ENCODE assay signal across 19 mouse cellular contexts in the genomic region with DNA sequence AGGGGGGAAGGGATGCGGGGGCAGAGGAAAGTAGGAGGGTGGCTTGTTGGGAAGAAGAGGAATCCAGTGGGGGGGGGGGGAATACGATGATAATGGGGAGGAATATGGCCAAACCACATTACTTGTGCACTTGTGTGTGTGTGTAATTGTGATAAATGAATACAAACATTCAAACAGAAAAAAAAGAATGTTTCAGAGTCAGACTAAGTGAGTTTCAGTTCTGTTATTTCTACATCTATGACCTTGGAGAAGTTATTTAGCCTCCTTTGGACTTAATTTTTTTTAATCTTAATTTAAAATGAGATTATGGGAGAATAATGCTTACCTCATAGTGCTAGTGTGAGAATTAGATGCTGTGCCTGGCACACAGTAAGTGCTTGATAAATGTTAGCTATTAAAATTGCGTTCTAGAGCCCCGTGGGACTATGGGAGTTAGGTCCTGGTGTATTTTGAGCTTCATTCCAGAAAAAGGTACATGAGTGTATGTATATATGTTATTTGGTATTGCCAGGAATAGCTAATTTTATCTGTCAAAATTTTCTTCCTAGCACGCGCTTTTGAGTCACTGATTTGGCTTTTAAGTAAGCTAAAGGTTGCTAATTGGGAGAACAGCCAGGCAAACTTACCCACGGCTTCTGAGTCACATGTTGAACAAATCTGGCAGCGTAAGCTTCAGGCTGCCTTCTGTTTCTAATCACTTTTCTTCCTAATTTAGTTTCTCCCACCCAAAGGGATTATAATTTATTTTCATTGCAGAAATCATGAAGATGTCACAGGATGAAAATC. TPM values are rescaled to one million over a fixed set of nuclear protein-coding genes. Genes with fewer than 3 reads are reported as not detected.
DNase-seq lines count a peak whose midpoint lies in the region; TF ChIP-seq lines count a peak whose summit lies in the region.
"Had no signal": no experiment of that assay in that cellular context is flagged by ENCODE, and none has a peak within 500 bp of the region (broad histone marks: within the 10 kb centered on the region; RNA-seq: fewer than 3 reads in every experiment).

No protein-coding gene starts in this region.

- H3ac ChIP-seq in C2C12 (ENCODE audit: control insufficient read depth, insufficient read length, low read depth): no peak overlapping the region

- no peaks in the 10 kb centered on the region for H3K36me3 ChIP-seq in C2C12 (ENCODE audit: control insufficient read depth, insufficient read depth)
- H3K36me3 ChIP-seq: heart, embryonic 12.5 days; hindbrain, embryonic 10.5 days; intestine, embryonic 15.5 days; limb, embryonic 12.5 days; midbrain, embryonic 13.5 days had no signal

- no peak for TF ChIP-seq CTCF in C2C12 (IDR thresholded peaks at IDR 0.05; ENCODE audit: control insufficient read depth, insufficient read depth, insufficient read length)
- no peak for TF ChIP-seq CTCF in brain, embryonic 14.5 days (IDR thresholded peaks at IDR 0.05; ENCODE audit: borderline replicate concordance, extremely low read depth, insufficient read depth, insufficient read length)

- intact Hi-C loops in left cerebral cortex, postnatal 14 days (cut with DNase I): no loop called here

- H3K4me3 ChIP-seq in C2C12 (ENCODE audit: insufficient read depth, poor library complexity, severe bottlenecking): no peak overlapping the region
- H3K4me3 ChIP-seq: heart, embryonic 12.5 days; hindbrain, embryonic 10.5 days; intestine, embryonic 15.5 days; limb, embryonic 12.5 days; midbrain, embryonic 13.5 days had no signal

- peak; percentile 54 to 82 for DNase-seq in frontal cortex, adult 2 months (ENCODE audit: extremely low spot score in 1 of 2, low spot score in 1 of 2)
- DNase-seq in frontal cortex, postnatal 10 days (ENCODE audit: low spot score in 2 of 2): no peak
- DNase-seq in brain, embryonic 14.5 days (ENCODE audit: low read depth): peak; percentile 63
- DNase-seq in left cerebral cortex, postnatal 14 days (ENCODE audit: low spot score in 2 of 2): peak; percentile 55 to 72
- DNase-seq in thymus, postnatal 0 days (ENCODE audit: low spot score): no peak
- no peak for DNase-seq in thymus, adult 18-20 months
- DNase-seq in cerebellum, adult 18-20 months: no peak
- DNase-seq: cerebellum, adult 8-10 months; embryo, embryonic 11 days; gastrocnemius, postnatal 10 days; kidney, postnatal 25 days; lung, postnatal 4 days had no signal

- H3K79me2 ChIP-seq in C2C12 (ENCODE audit: control insufficient read depth, insufficient read depth): no peaks in the 10 kb centered on the region

- no peaks in the 10 kb centered on the region for H3K27me3 ChIP-seq in C2C12 (ENCODE audit: control insufficient read depth, insufficient read depth, insufficient read length)
- H3K27me3 ChIP-seq: heart, embryonic 12.5 days; intestine, embryonic 15.5 days; limb, embryonic 12.5 days; midbrain, embryonic 13.5 days had no signal

- H3K79me3 ChIP-seq in C2C12 (ENCODE audit: low read depth): no peaks in the 10 kb centered on the region

- no peak for TF ChIP-seq POLR2A in brain, embryonic 14.5 days (IDR thresholded peaks at IDR 0.05; ENCODE audit: borderline replicate concordance, extremely low read depth, insufficient read depth, insufficient read length, poor library complexity, severe bottlenecking)

TF ChIP-seq in C2C12, 6 proteins besides CTCF, POLR2A, EP300 and RAD21:
- no peak for TF ChIP-seq MYOG (IDR thresholded peaks at IDR 0.05; ENCODE audit: control insufficient read depth, extremely low read depth, insufficient read length)
- TF ChIP-seq MYOD1 (IDR thresholded peaks at IDR 0.05; ENCODE audit: control insufficient read depth, insufficient read length, low read depth): no peak
- TF ChIP-seq USF1 (IDR thresholded peaks at IDR 0.05; ENCODE audit: low read depth): peak; percentile 19

RNA-seq across cellular contexts. Expression of a gene that starts 19.1 kb away (rescaled TPM):
- polyA plus RNA-seq in frontal cortex, adult 2 months (2012; rRNA removed): 1.5 and 2.4 TPM in 2 replicates
- polyA plus RNA-seq in C2C12 (2012; fragmentation: generic; extraction: Trizol): not detected
- 0.05 and 0.08 TPM in 2 replicates for polyA plus RNA-seq in brain, embryonic 14.5 days (2012; rRNA removed)
- total RNA-seq in left cerebral cortex, postnatal 14 days (2021): 1 to 10 TPM; 1.2 to 1.6 TPM
- polyA plus RNA-seq in thymus, postnatal 0 days (2015; fragmentation: Nextera tagmentation; extraction: Ambion mirVana): 0.21 and 0.44 TPM in 2 replicates
- polyA plus RNA-seq: activated CD4-positive, CD25-positive, alpha-beta regulatory T cell, adult 4 months had no signal

RNA-seq across cellular contexts. Expression of a gene that starts 55.6 kb away (rescaled TPM):
- 34.0 and 37.4 TPM in 2 replicates for polyA plus RNA-seq in frontal cortex, adult 2 months (2012; rRNA removed)
- polyA plus RNA-seq in C2C12 (2012; fragmentation: generic; extraction: Trizol): 7.1 TPM
- 10.3 and 11.3 TPM in 2 replicates for polyA plus RNA-seq in brain, embryonic 14.5 days (2012; rRNA removed)
- total RNA-seq in left cerebral cortex, postnatal 14 days (2021): 10 to 100 TPM; 29.7 to 29.8 TPM
- polyA plus RNA-seq in thymus, postnatal 0 days (2015; fragmentation: Nextera tagmentation; extraction: Ambion mirVana): 61.5 and 66.7 TPM in 2 replicates

Comparison
In these comparisons a context has a peak if more than half of its experiments do, and no peak if none do; other contexts are left out.
1. DNase-seq: peak in frontal cortex, adult 2 months (2 of 2), brain, embryonic 14.5 days (single experiment) and left cerebral cortex, postnatal 14 days (2 of 2); none in frontal cortex, postnatal 10 days (0 of 2), thymus, postnatal 0 days (single experiment), thymus, adult 18-20 months (0 of 2) and cerebellum, adult 18-20 months (0 of 2).